Mouse (Mus musculus) MEL-GATA-1-ER (cell line): ENCODE data around the gene Dnajc28.

Source experiments
- DNase-seq: peaks from one replicate; pipeline ENCODE4 v3.0.0-alpha.2; 2012; ENCODE audit warnings: low read depth; ENCODE audit errors: extremely low read depth

The Dnajc28 gene

DNA sequence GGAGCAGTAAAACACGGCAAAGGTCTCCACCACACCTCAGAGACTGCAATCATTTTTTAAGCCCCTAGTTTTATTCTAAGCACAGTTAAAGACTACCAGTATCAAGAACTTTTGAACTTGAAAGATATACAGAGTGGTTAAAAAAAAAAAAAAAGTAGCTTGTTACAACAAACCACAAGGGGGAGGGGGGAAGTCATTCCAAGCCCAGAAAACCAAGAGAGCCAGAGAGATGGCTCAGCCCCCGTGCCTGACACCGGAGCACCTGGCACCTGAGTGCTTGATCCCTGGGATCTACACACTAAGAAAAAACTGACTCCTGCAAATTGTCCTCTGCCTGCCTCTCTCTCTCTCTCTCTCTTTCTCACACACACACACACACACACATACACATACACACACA, 25.6 kb downstream of the Dnajc28 start:
- no peak for DNase-seq

DNA sequence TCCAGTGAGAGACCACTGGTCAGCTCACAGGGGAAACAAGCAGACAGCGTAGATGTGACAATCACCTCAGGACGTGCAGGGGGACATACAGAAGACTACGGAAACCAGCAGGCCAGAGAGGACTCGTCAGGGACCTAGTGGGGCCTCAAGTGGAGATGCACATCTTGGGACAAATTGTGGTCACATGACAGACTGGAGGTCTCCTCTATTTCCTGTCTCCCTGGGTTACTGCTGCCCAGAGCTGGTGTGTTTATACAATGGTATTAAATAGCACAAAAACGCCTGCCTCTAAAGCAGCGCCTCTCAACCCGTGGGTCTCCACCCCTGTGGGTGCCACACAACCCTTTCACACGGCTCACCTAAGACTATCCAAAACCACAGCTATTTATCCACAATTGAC, 26.7 kb downstream of the Dnajc28 start:
- no peak for DNase-seq

DNA sequence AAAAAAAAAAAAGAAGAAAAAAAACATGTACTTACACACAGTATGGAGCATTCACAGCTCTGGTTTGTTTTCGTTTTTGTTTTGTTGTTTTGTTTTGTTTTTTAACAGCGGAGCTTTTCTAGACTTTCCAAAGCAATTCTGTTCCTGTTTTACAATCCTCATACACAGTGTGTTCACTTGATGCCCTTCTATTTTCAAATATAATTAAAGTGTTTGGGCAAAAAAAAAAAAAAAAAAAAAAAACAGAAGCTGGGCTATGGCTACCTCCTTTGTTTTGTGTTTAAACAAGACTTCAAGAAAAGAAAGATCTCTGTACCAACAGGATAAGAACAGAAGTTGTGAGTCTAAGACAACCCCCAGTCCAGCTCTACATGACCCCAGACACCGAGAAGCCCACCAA, 30.1 kb downstream of the Dnajc28 start:
- DNase-seq, result no peak

DNA sequence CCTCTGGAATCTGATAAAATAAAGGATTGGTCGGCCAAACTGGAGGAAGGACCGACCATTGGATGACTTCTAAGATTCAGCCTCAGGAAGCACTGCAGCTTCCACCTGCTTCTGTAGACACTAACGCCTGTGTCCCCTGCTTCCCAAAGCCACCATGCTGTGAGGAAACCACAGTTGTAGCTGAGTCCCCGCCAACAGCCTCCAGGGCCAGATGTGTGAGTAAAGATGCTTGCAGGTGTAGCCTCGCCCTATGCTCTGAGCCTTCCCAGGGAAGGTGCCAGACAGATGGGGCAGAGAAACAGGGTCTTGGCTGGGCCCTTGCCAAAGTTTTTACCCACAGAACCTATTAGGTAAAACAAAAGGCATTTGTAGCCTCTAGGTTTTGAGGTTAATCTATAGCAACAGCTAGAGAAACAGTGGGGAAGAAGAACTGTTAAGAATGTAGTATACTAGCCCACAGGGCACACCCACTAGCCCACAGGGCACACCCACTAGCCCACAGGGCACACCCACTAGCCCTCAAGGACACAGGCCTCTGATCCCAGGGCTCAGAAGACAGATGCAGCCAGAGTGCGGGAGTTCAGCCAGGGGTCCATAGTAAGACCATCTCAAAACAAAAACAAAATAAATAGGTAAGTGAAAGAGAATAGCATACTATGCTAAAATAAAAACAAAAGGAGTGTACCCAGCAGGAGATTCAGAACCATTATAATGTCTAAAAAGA, 30.9 kb downstream of the Dnajc28 start:
- DNase-seq, result no peak

- DNase-seq, result no peak
Observed at GRCm38 (mm10) chr16:91586244-91586643, 32.6 kb downstream of the Dnajc28 start.

DNA sequence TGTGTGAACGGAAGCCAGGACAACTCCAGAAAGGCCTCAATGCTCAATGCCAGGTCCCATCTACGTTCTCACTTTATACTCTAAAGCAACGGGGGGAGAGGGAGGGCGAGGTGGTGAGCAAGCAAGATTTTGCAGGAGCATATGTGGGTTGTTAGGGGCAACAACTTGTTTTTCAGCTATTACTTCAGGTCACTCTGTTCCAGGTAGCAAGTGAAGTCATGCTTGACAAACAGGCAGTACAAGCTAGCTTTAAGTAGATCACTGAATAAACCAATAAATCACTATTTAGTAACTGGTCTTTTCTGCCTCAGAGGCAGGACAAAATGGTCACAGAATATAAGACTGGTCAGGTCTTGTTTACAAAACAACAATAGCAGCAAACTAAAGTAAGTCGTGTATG, 33.2 kb downstream of the Dnajc28 start:
- DNase-seq, result no peak

GRCm38 (mm10) chr16:91582307-91582706, 36.5 kb downstream of the Dnajc28 start:
- DNase-seq, result no peak

DNA sequence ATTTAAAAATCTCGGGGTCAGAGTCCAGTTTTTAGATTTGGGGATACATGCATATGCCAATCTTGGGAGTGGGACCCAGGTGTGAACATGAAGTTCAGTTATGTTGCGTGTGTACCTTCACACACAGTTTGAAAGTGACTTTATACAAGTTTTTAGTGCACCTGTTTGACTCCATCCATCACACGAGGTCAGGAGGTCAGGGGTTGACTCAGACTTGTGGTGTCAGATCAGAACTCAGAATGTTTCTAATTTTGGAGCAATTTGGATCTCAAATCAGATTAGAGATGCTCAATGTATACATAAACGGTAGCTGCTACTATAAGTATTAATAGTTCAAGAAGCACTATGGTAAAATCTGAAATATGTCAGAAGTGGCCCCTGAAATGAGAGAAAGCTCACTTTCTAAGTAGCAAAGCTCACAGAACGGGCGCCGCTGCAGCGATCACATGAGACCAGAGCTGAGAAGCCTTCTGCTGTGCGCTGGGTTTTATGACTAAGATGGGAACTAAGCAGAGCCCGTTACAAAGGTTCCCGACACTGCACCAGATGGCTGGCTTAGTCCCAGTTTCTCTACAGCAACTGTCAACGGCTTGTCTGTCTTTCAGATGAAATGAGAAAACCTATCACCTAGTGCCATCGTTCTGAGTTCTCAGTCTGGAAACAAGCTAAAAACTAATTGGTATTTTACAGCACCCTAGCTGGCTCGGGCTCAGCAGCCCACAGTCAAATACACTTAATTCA, 39.7 kb downstream of the Dnajc28 start:
- no peak for DNase-seq

- DNase-seq, result no peak
Observed at GRCm38 (mm10) chr16:91575151-91575550, 43.7 kb downstream of the Dnajc28 start.

GRCm38 (mm10) chr16:91571105-91571504, 47.7 kb downstream of the Dnajc28 start:
- DNase-seq, result no peak

- no peak for DNase-seq
Observed at GRCm38 (mm10) chr16:91568960-91569359, 49.9 kb downstream of the Dnajc28 start.

GRCm38 (mm10) chr16:91566002-91566401, 52.8 kb downstream of the Dnajc28 start:
- DNase-seq, result no peak

GRCm38 (mm10) chr16:91565292-91565951, 53.4 kb downstream of the Dnajc28 start:
- no peak for DNase-seq

DNA sequence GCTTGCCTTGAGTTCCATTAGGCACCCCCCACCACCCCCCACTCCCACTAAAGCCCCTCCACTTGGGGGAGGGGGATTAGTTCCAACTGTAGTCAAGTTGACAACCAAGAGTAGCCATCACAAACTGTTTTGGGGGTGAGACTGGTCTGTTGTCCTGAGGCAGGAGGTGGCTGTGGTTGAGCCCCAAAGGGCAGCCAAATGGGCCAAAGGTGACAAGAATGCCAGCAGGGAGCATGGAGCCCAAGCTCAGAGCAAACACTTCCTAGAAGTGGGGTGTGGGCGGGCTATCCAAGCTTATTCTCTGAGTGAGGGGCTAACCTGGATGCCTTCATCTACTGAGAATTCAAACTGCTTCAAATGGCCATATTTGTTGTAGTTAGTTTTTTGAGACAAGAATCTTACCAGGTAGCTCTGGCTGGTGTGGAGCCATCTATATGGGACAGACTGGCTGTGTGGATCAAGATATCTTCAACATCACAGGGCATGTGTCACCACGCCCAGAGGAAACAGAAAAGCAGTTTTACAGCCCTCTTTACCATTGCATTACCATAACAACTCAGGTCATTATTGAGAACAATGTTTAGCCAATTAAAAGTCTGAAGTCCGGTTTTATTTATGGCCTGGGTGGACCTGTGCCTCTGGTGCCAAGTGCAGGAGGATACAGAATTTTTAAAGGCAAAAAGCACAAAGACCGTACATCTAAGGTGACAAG, 54.1 kb downstream of the Dnajc28 start:
- no peak for DNase-seq
